Mouse (Mus musculus) embryo, embryonic 10 days (tissue): ENCODE measurements at regions not wholly inside any gene's neighbourhood (a gene's known extent, or its start where the extent isn't known, plus 50 kb on each side); places are given as distances from the start of the nearest gene placed in this dataset.

Source experiments
- DNase-seq: peaks from one replicate; pipeline ENCODE4 v3.0.0-alpha.2; 2015; ENCODE audit warnings: low spot score

DNA sequence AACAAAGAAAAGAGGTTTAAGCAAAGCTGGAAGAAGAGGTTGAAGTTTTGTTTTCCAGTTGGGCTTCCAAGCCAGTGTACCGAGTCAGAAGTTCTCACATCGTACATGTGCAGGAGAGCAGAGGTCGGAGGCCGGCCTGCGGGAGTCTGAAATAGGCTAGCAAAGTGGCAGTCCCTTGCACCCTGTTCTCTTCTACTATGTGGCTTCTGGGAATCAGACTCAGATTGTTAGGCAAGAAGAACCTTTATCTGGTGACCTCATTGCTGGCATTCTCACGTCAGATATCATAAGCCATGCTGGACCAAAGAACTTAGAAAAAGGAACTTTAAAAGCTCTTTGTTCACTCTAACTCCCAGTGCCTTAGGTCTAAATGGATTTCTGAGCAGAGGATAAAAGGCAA lies 112.0 kb upstream of the Tbl1xr1 start:
- no peak for DNase-seq

GRCm38 (mm10) chr3:21965556-21965955 lies 110.9 kb upstream of the Tbl1xr1 start:
- DNase-seq: no peak

DNA sequence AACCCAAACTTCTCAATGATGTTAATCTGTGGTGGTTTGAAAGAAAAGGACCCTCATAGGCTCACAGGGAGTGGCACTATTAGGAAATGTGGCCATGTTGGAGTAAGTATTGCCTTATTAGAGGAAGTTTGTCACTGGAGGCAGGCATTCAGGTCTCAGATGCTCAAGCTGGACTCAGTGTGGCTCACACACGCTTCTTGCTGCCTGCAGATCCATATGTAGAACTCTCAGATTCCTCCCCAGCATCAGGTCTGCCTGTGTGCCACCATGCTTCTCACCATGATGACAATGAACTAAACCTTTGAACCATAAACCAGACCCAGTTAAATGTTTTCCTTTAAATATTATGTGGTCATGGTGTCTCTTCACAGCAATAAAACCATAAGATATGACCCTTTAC lies 104.7 kb upstream of the Tbl1xr1 start:
- no peak for DNase-seq

DNA sequence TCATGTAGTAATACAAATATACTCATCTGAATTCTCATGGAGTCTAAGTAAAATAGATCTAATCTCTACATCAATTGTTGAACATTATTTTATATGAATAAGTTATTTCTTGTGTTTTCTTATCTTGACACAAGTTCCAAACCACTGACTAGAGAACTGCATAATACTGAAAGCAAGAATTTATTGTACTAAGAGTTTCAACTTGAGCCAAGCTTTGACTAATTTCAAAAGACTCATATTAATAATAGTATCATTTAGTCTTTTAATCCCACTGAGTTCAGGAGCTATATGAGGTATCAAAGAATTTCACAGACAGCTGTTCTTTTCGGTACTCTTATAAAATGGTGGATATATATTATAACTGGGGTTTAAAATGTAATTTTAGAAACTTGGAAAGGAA lies 103.3 kb upstream of the Tbl1xr1 start:
- DNase-seq: no peak

- DNase-seq: no peak
These were observed 102.8 kb upstream of the Tbl1xr1 start for GRCm38 (mm10) chr3:21973681-21974080.

- no peak for DNase-seq
These were observed 101.7 kb upstream of the Tbl1xr1 start for GRCm38 (mm10) chr3:21974766-21975165.

DNA sequence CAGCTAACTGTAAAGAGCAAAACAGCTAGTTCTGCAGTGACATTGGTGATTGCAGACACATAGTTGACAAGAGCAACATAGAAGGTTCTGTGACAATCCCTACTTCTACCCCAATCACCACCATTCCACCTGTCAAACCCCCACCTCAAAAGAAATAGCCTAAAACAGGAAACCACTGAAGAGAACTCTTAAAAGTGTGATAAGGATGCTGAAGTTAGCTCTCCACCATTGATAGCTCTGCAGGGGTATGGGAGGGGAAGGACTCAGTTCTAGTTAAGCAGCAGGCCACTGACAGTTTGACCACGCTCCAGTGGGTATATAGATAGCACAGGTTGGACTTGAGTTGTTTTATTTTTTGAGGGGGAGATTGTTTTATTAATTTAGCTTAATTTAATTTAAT lies 98.7 kb upstream of the Tbl1xr1 start:
- no peak for DNase-seq

GRCm38 (mm10) chr3:21982991-21983390 lies 93.5 kb upstream of the Tbl1xr1 start:
- no peak for DNase-seq

DNA sequence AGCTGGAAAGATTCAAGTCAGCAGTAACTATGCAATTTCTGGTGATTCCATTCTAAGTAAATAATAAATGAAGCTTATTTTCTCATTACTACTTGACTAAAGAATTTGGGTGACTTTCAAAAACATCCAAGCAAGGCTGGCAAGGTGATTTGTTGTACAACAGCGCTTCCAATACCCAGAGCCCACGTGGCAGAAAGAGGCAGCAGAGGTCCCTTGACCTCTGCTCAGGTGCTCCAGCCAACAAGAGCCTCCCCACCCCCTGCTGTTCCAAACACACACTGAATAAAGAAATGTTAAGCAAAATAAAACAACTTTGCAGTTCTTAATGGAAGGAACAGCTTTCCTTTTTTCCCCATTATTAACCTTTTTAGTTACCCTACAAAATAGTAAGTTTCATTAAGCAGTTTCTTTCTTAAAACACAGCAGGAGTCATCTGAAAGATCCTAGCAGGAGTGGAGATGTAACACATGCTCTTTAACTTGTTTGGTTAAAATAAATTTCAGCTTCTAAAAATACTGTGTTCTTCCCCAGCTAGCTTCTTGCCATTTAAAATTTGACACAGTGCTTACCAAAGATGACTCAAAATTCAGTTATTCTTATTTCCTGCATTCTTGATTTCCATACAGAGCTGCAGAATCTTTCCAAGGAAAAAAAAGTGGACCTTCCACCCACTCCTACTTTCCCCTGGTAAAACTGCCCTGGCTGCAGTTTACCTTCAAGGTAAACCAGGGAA lies 92.3 kb upstream of the Tbl1xr1 start:
- DNase-seq: no peak

DNA sequence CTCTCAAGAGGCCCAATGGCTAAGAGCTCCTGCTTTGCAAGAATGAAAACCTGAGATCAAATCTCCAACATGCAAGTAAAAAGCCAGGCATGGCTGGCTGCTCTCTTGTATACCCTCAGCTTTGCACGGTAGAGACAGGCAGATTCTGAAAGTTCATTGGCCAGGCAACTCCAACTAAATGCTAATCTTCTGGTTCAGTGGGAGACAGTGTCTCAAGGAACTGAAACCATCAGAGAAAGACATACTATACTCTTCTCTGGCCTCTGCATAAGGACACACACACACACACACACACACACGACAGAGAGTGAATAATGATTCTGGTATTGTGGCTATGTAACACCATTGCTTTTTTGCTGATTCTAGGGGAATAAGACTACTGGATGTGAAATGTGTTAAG lies 91.6 kb upstream of the Tbl1xr1 start:
- DNase-seq: no peak

GRCm38 (mm10) chr3:21986164-21986892 lies 90.1 kb upstream of the Tbl1xr1 start:
- DNase-seq: no peak

- DNase-seq: no peak
These were observed 89.6 kb upstream of the Tbl1xr1 start for GRCm38 (mm10) chr3:21986893-21987250.

DNA sequence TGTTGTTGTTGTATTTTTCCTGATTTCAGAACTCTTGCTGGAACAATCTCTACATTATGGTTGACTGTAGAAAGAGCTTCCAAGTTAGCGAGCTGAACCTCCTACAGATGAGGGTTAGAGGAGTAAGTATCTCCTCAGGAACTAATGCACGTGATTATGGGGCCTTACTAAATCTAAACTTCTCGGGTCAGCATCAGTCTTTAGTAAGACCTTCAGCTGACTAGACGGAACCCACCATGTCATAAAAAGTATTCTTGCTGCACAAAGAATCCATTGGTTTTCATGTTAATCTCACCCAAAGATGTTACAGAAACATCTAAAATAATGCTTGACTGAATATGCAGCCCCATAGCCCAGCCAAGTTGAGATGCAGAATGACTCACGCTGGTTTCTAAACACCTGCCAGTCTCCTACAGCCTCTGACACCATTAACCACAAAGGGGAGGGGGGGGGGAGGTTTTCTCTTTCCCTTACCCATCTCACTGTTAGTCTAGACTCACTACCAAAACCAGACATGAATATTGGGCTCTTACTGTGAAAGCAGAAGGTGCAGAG lies 88.9 kb upstream of the Tbl1xr1 start:
- no peak for DNase-seq

DNA sequence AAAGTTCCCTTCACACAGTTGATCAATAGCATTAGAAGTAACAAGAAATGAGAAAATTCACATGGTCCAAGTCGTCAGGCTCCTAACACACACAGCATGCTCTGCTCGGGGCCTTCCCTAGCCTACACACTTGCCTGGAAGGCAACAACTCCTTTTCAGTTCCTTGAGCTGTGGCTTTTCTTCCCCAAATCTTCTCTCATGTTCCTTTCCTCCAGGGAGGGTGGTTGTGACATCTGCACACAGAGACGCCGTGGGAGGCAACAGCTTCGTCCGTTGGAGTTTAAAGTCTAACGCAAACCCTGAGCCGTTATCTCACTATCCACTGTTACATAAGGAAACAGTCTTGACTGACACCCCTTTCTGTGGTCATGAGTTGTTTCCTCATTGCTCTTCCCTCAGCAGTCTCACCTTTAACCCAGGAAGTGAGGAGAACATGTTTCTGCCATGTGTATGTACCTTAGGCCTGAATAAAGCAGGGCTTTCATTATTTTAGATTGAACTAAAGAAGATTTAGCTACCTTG lies 88.4 kb upstream of the Tbl1xr1 start:
- DNase-seq: no peak

- no peak for DNase-seq
These were observed 85.9 kb upstream of the Tbl1xr1 start for GRCm38 (mm10) chr3:21990526-21990925.

DNA sequence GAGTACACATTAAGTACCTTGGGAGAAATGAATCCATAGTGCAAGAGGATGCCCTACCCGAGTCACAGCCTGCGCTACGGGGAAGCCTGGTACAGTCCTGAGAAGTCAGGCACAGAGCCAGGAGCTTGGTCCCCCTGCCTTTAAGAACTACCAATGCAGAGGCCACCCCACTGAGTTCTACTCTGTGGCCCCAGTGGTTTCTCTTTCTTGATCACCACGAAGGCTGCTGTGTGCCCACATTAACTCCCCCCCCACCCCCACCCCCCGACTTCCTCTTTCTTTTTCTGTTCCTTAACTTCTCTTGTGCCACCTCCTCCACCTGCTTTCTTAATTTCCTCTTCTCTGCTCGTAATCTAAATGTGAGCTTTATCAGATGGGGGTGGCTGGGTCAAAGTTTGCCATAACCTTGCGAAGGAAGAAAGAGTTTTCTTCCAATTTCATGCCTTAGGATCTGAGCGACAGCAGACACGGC lies 84.7 kb upstream of the Tbl1xr1 start:
- DNase-seq: no peak

DNA sequence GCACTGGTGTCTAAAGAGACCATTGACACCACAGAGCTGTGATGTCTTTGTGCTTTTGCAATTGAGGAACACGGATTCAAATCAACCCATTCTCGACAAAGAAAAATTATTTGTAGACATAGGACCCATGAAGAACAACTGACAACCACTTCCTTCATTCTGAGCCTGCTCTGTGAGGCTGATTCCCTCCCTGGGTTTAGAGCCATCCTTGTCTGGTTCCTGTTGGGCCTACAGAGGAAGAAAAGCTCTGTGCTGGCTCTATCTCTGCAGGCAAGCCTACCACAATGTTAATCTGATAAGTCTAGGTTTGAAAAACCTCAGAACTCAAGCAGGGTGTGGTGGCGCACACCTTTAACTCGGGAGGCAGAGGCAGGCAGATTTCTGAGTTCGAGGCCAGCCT lies 84.2 kb upstream of the Tbl1xr1 start:
- DNase-seq: no peak

DNA sequence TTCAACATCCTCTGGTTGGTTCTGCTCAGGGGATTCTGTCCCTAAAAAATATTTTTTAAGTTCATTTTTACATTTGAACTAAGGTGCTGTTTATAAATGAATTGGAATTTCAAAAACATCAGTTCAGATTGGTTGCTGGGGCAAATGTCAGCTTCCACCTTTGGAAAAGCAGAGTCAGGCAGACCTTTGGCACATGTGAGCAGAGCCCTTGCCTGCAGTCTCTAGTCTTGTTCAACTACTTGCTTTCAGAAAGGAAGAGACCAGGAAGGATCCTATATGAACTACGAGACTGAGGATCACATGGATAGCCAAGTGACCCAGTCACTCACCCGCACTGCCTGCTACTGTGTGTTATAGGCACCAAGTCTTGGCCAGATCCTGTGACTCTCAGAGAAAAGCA lies 82.5 kb upstream of the Tbl1xr1 start:
- no peak for DNase-seq

DNA sequence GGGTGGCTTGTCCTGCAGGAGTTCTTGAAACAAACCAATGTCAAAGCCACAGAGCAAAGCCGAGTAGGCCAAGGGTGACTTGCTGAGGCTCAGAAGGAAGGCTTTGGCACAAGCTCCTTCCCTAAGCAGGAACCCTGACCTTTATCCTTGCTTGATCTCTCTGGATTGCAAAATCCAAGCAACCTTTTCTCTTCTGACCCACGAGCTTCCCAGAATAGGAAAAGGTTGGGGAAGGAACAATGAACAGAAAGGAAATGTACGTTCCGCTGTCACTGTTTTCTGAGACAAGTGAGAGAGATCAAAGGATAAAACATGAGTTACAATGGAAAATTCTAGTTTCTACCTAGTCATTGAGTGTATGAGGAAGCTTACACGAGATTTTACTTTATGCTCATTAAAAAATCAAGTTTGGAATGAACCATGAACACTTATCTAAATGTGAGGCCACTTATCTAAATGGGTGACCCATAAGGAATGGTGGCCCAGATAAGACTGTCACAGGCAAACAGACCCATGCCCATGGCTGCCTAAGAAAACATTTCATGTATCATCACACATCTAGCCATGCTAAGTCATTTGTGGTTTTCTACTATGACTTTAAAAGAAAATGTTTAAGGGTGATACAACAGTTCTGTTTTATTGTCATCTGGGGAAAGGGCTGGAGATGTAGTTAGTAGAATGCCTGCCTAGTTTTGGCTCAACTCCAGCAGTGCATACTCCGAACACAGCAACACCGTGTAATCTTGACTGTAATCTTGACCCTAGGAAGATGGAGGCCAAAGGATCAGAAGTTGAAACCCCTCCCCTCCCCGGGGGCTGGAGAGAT lies 80.7 kb upstream of the Tbl1xr1 start:
- DNase-seq: no peak

DNA sequence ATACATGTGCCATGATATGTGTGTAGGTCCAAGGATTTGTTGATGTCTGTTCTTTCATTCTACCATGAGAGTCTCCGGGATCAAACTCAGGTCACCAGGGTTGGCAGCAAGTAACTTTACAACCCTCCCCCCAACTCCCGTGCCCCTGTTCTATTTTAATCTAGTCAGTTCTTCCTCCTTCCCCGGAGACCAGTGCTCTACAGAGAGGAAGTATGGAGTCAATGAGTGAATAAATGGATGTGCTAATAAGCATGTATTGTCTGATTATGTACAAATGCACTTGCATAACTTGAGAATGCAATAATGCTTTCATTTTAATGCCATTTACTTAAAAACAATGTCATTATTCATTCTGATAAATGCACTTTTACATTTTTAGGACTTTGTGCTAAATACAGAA lies 79.1 kb upstream of the Tbl1xr1 start:
- no peak for DNase-seq

GRCm38 (mm10) chr3:22005456-22005855 lies 71.0 kb upstream of the Tbl1xr1 start:
- DNase-seq: no peak

DNA sequence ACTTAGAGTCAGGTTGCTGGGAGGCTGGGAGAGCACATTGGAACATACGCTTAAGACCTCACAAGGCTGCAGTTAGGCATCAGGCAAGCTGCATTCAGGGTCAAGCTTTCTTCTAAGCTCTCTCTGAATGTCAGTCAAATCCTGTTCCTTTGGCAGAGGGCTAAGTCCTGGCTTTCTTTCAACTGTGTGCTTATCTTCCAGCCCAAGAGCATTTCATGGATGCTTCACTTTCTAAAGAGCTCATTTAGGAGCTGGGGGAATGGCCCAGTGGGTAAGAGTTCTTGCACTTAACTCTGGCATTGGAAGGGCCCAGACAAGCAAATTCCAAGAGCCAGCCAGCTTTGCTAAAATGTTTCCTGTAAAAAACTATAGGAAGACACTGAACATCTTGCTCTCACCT lies 70.3 kb upstream of the Tbl1xr1 start:
- DNase-seq: no peak
